Mouse (Mus musculus) right cerebral cortex, postnatal 14 days (tissue): ENCODE measurements around the gene Il17re.

Source experiments
- DNase-seq: peaks from one replicate; pipeline ENCODE4 v3.0.0; 2022

The Il17re gene

GRCm38 (mm10) chr6:113492101-113492864, 34.0 kb downstream of the Il17re start:
- peak; percentile 43 for DNase-seq

GRCm38 (mm10) chr6:113494258-113494788, 36.0 kb downstream of the Il17re start:
- peak; percentile 79 for DNase-seq

GRCm38 (mm10) chr6:113495071-113495675, 36.9 kb downstream of the Il17re start:
- no peak for DNase-seq

DNA sequence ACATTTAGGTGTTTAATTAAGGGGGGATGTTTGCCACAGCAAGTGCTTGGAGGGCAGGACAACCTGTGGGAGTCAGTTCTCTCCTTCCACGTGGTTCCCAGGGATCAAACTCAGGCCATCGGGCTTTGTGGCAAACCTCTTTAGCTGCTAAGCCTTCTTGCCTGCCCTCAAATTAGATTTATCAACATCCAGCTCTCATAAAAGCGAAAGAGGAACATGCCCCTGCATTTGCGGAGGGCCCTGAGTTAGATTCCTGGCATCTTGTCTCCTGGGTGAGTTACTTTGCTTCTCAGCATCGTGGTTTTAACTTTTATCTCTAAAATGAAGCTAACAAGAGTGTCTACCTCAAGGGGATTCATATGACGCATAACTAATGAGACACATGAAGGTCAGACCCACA, 41.1 kb downstream of the Il17re start:
- DNase-seq, result no peak

DNA sequence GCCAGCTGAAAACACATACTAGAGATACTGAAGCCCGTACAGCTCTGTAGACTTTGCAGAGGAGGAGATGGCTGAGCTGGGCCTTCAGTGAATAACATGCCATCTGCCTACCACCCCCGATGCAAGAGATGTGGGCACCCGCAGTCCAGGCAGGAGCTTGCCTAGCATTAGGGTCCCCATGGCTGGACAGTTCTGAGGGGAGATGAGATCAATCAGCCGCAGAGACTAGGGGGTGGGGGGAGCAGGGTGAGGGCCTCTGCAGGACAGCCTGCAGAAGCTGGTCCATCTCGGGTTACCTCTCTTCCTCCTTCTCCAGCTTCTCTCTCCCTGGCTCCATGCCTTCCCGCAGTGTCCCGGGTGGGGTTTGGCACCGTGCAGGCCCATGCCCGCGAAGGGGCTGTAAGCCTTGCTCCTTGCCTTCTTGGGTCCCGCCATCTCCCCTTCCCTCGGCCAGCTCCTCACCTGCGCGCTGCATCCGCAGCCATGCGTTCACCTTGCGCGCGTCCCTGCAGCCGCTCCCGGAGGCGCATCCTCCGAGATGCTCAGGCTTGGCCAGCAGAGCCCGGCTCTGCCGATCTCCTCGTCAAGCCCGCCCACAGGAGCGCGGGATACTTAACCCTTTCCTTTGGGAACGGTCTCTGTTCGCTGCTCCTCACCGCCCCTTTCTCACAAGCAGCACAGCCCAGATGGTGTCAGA, 43.3 kb downstream of the Il17re start, which contains the start of gene Prrt3:
Gene Prrt3 (minus strand): TSS at position 544 of the 697 bp plus-strand sequence.
- DNase-seq, result peak; percentile 75

DNA sequence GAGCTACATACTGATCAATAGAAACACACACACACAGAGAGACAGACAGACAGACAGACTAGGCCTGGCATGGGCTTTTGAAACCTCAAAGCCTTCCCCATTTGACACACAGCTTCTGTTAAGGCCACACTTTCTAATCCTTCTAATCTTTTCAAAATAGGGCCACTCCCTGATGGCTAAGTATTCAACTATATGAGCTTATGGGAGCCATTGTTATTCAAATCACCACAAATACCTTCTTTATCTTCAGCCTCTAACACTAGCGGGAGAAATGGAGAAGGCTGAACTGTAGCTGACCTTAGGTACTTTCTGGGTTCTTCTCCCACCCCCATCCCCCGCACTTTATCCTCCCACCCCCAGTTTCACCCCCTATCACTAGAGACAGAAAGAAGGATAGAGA, 44.5 kb downstream of the Il17re start:
- DNase-seq, result no peak

DNA sequence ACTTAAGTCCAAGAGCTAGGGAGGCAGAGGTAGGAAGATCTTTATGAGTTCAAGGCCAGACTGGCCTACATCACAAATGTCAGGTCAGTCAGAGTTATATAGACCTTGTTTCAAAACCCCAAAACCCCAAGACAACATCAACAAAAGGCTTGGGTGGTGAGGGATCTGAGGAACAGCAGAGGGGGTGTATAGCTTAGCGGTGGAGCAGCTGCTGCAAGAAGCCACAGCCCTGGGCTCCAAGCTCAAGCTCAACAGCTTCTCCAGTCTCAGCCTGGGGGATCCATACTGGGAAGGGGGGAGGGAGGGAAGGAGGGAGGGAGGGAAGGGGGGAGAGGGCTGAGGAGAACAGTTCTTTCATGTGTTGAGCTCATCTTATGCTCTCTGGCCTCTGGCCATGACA, 47.4 kb downstream of the Il17re start:
- DNase-seq, result no peak

GRCm38 (mm10) chr6:113507130-113507529, 48.8 kb downstream of the Il17re start:
- DNase-seq, result no peak

DNA sequence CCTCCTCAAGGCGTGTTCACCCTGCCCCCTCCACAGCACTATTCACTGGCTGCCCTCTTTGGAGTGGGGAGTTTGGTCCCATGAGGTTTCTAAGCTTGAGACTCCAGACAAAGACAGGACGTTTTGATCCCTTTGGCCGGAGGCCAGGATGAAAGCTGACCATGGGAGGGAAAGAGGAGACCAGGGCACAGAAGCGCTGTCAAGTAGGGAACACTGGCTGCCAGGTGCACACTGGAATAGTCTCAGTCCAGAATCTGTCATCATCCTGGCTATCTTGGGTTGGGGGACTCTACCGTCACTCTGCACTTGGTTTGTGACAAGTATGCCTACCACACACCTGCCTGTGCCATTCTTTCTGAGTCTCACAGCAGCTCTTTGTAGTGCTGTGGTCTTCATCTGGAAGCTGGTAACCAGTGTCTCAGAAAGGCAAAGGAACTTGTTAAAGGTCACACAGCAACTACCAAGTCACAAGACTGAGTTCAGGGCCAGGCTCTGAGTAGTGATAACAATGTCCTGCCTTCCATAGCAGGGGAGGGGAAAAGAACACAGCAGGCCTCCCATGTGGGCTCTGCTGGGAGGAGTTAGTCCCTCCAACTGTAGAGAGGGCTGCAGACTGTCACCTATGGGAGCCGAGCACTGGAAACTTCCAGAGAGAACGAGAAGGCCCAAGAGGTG, 50.1 kb downstream of the Il17re start:
- no peak for DNase-seq

DNA sequence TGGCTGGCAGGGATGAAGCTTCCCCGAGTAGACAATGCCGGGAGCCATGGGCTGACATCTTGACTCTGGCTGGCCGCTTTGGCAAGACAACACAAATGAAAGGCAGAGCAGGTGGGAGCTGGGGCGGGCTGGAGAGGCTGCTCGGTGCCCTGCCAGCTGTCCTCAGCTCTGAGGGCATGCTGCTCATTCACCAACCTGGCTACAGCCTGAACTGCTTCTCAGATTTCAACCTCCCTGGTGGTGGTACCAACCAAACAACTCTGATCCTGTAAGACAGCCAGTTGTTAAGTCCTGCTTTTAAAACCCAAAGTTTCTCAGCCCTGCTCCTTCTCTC, 50.6 kb downstream of the Il17re start:
- DNase-seq, result no peak

DNA sequence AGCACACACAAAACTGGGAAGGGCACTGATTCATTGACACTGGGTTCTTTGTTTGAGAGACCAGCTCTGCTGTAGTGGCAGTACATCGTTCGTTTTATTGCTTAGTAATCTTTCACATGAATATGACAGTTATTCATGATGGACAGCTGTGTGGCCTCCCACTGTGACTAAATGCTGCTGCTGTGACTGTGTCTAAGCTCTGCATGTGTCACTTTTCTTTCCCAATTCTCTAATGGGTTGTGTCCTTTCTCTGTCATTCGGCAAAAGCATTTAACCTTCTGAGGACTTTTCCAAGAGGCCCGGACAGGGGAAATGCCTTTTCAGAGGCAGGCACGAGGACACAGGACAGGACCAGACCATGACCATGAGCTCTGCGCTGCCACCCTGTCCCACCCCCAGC, 55.7 kb downstream of the Il17re start:
- no peak for DNase-seq

DNA sequence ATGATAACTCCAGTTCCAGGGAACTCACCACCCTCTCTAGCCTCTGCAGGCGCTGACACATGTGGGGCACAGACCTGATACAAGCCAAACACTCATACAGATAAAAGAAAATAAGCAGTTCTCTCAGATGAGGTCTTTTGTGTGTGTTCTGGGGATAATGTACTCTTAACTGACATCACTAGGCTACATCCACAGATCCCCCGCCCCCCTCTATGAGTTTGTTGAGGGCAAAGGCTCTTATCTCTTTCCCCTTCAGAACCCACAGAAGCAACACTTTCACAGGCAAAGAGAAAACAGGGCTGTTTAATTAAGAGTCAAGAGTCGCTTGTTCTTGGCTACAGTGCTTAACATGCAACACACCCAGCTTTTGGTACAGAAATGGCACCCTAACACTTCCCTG, 56.3 kb downstream of the Il17re start:
- DNase-seq, result no peak

DNA sequence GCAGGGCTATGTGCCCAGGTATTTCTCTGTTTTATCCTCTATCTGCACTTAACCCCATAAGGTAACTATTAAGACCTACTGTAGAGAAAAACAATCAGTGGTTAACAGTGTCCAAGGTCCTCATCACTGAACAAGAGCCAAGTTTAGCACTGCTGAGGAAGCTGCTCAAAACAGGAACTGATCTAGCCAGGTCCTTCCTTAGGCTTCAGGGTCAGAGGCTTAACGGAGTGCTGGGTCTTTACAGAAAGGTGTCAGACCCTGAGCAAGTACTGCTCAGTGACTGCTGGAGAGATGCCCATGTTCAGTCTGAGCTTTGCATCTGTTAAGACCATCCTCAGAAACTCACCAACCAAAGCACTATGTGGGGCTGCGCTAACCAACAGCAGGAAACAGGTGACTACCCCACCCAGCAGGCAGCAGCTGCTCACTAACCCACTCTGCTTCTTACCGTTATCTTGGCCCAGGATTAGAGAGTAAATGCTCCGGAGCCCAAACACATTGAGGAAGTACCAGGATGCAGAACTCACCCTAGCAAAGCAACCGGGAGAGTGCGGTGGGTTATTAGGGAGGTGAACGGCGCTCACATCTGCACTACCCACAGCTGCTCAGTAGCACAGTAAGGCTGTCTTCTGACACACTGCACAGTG, 59.3 kb downstream of the Il17re start:
- no peak for DNase-seq
